Mouse (Mus musculus) lung, postnatal 0 days (tissue): Measurements from ENCODE around the gene Col6a3.

Experiments
- CTCF ChIP-seq: IDR thresholded peaks from 2 replicates; pipeline ENCODE4 v1.5.1; 2016; ENCODE audit warnings: antibody characterized with exemption, mild to moderate bottlenecking
- EP300 ChIP-seq: IDR thresholded peaks from 2 replicates; pipeline ENCODE4 v1.6.1; 2016; ENCODE audit warnings: antibody characterized with exemption, mild to moderate bottlenecking, control low read depth

GRCm38 (mm10) chr1:90770027-90770426, 73.7 kb downstream of the Col6a3 start:
- TF ChIP-seq EP300 (no peak), CTCF (no peak)
